18 mouse cellular contexts compared by ENCODE assay signal in the genomic region with DNA sequence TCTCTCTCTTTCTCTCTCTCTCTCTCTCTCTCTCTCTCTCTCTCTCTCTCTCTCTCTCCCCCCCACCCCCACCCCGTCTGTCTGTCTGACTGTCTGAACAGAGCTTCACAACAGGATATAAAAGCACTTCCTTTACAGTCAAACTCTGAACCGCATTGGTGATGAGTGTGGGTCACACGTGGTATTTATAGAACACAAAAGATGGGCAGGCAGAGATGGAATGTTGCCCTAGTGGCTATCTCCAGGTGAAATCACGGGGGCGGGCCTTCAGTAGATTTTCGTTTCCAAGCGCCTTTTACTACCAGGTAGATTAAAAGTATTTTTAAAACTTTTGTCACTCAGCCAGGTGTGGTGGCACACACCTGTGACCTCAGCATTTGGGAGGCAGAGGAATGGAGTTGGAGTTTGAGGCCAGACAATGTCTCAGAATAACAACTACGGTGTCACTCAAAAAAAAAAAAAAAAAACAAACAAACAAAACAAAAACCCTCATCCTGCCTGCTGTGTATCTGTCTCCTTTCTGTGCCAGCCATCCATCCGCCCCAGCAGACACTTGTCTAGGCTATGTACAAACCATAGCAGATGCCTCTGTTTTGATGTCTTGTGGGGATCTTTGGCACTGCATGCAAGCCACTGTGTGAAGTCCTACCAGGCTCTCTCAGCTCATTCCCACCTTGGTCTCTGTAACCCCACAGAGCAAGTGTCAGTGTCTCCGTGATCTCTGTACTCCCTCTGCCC. TPM values are rescaled to one million over a fixed set of nuclear protein-coding genes. Genes with fewer than 3 reads are reported as not detected.
DNase-seq lines count a peak whose midpoint lies in the region; TF ChIP-seq lines count a peak whose summit lies in the region.
"Had no signal": no experiment of that assay in that cellular context is flagged by ENCODE, and none has a peak within 500 bp of the region (broad histone marks: within the 10 kb centered on the region; RNA-seq: fewer than 3 reads in every experiment).

No protein-coding gene starts in this region.

- TF ChIP-seq POLR2A in CH12.LX (IDR thresholded peaks at IDR 0.05; ENCODE audit: low read depth, low read length), result no peak

- H3K4me3 ChIP-seq in layer of hippocampus, adult 2 months, result no peak overlapping the region
- no peak overlapping the region for H3K4me3 ChIP-seq in CH12.LX (replicated peaks in 1 of 3; ENCODE audit: low read depth in 2 of 3, low read length in 2 of 3, poor library complexity in 1 of 3)
- peak overlapping the region; percentile 35 for H3K4me3 ChIP-seq in megakaryocyte, embryonic 14.5 days (replicated peaks)
- H3K4me3 ChIP-seq: limb, embryonic 15.5 days; neural tube, embryonic 13.5 days had no signal

- no peak for TF ChIP-seq EP300 in CH12.LX (IDR thresholded peaks at IDR 0.05; ENCODE audit: low read length)

- H3K9ac ChIP-seq in CH12.LX (ENCODE audit: insufficient read depth, low read depth), result no peak overlapping the region
- H3K9ac ChIP-seq: forebrain, postnatal 0 days; limb, embryonic 15.5 days; liver, postnatal 0 days; neural tube, embryonic 13.5 days had no signal

- no peak overlapping the region for H3K4me2 ChIP-seq in CH12.LX (ENCODE audit: insufficient read depth, low read depth, poor library complexity, severe bottlenecking)
- H3K4me2 ChIP-seq: limb, embryonic 15.5 days; neural tube, embryonic 13.5 days had no signal

- no peak for TF ChIP-seq RAD21 in CH12.LX (IDR thresholded peaks at IDR 0.05; ENCODE audit: low read depth, low read length)

- TF ChIP-seq CTCF in layer of hippocampus, adult 2 months (conservative IDR thresholded peaks at IDR 0.05), result peak; percentile 51
- no peak for TF ChIP-seq CTCF in CH12.LX (conservative IDR thresholded peaks at IDR 0.05 in 1 of 2, IDR thresholded peaks at IDR 0.05 in 1 of 2; ENCODE audit: low read depth in 2 of 2, low read length in 2 of 2)

- no peaks in the 10 kb centered on the region for H3K9me3 ChIP-seq in CH12.LX (replicated peaks; ENCODE audit: low read length)
- H3K9me3 ChIP-seq in megakaryocyte, embryonic 14.5 days, result no peaks in the 10 kb centered on the region
- H3K9me3 ChIP-seq: limb, embryonic 15.5 days; neural tube, embryonic 13.5 days had no signal

- no peak overlapping the region for H3K27ac ChIP-seq in layer of hippocampus, adult 2 months
- no peak overlapping the region for H3K27ac ChIP-seq in CH12.LX (ENCODE audit: insufficient read depth, low read depth)
- H3K27ac ChIP-seq: hindbrain, postnatal 0 days; limb, embryonic 15.5 days; neural tube, embryonic 13.5 days had no signal

- in situ Hi-C loops in CH12.LX (cut with MboI; ENCODE audit: low pct_ligation_motif_present, low pct_unique_long_range_greater_than_20kb, low sequenced_read_pairs), result no loop called here

- no peaks in the 10 kb centered on the region for H3K36me3 ChIP-seq in CH12.LX (replicated peaks in 1 of 2; ENCODE audit: control insufficient read depth in 1 of 2, insufficient read depth in 1 of 2, low read length in 1 of 2)
- H3K36me3 ChIP-seq in megakaryocyte, embryonic 14.5 days (replicated peaks; ENCODE audit: low read length), result peaks cover 75% of the 10 kb centered on the region
- H3K36me3 ChIP-seq: limb, embryonic 15.5 days; neural tube, embryonic 13.5 days had no signal

- H3K4me1 ChIP-seq in CH12.LX (ENCODE audit: control insufficient read depth in 1 of 2, insufficient read depth in 2 of 2), result peaks cover 3 to 16% of the 10 kb centered on the region in 2 experiments; a peak in 3 of 4 replicates
- H3K4me1 ChIP-seq in megakaryocyte, embryonic 14.5 days, result peaks cover 75% of the 10 kb centered on the region

- no peaks in the 10 kb centered on the region for H3K27me3 ChIP-seq in CH12.LX (replicated peaks)
- no peaks in the 10 kb centered on the region for H3K27me3 ChIP-seq in megakaryocyte, embryonic 14.5 days (replicated peaks)
- H3K27me3 ChIP-seq: limb, embryonic 15.5 days; neural tube, embryonic 13.5 days had no signal

- dilution Hi-C loops in CH12.LX (cut with MboI; ENCODE audit: extremely low pct_ligation_motif_present, extremely low pct_unique_long_range_greater_than_20kb, low sequenced_read_pairs), result no loop called here

- no peaks in the 10 kb centered on the region for H3K79me2 ChIP-seq in CH12.LX (replicated peaks; ENCODE audit: control insufficient read depth, extremely low read depth, insufficient read depth, poor library complexity, severe bottlenecking)

- no peak for DNase-seq in layer of hippocampus, adult 2 months (ENCODE audit: low spot score in 2 of 2)
- no peak for DNase-seq in layer of hippocampus, postnatal 25 days (ENCODE audit: extremely low spot score in 1 of 2, low spot score in 1 of 2)
- peak; percentile 29 for DNase-seq in CH12.LX (ENCODE audit: extremely low read depth)
- peak; percentile 68 for DNase-seq in thymus, postnatal 25 days
- no peak for DNase-seq in right cerebral cortex, adult 2 months (ENCODE audit: low spot score in 2 of 2)
- DNase-seq in adrenal gland, postnatal 25 days, result no peak
- no peak for DNase-seq in lung, postnatal 36 days
- DNase-seq: cerebellum, postnatal 14 days; forebrain, postnatal 0 days; gastrocnemius, postnatal 10 days; heart, postnatal 4 days; kidney, adult 8-10 months; liver, postnatal 0 days; retina, postnatal 1 day had no signal

TF ChIP-seq in CH12.LX, 34 proteins besides CTCF, POLR2A, EP300 and RAD21:
- TF ChIP-seq BHLHE40 (IDR thresholded peaks at IDR 0.05; ENCODE audit: low read depth, low read length), result 0 out of 2 replicates have a peak, but pooled peaks have one; percentile 19
- no peak for TF ChIP-seq ZKSCAN1 (IDR thresholded peaks at IDR 0.05; ENCODE audit: borderline replicate concordance, low read depth, low read length)
- TF ChIP-seq ETS1 (conservative IDR thresholded peaks at IDR 0.05; ENCODE audit: low read depth, low read length), result no peak
- no peak for TF ChIP-seq POLR2AphosphoS2 (IDR thresholded peaks at IDR 0.05; ENCODE audit: low read depth, low read length)
- TF ChIP-seq ZNF384 (IDR thresholded peaks at IDR 0.05; ENCODE audit: low read depth, low read length), result no peak

RNA-seq across cellular contexts. Expression of a gene that starts 34.7 kb away (rescaled TPM):
- 10 to 100 TPM; 43.4 to 44.1 TPM for total RNA-seq in layer of hippocampus, adult 2 months (2021)
- 10 to 100 TPM; 42.3 to 48.8 TPM for total RNA-seq in layer of hippocampus, postnatal 25 days (2021)
- total RNA-seq in CH12.LX (2012; rRNA removed), result 7.4 and 11.7 TPM in 2 replicates
- total RNA-seq in CH12.LX (2014; rRNA removed), result 4.3 and 6.5 TPM in 2 replicates
- 5.4 and 8.3 TPM in 2 replicates for polyA plus RNA-seq in CH12.LX (2012; ENCODE audit: insufficient read length, low read depth)
- polyA plus RNA-seq in megakaryocyte, embryonic 14.5 days (2012; ENCODE audit: insufficient read depth, low replicate concordance), result 650 and 1,157 TPM in 2 replicates
- 16.0 and 20.3 TPM in 2 replicates for total RNA-seq in adrenal gland, postnatal 25 days (2021)

Comparison
In these comparisons a context has a peak if more than half of its experiments do, and no peak if none do; other contexts are left out.
1. DNase-seq: peak in CH12.LX (single experiment) and thymus, postnatal 25 days (single experiment); none in layer of hippocampus, adult 2 months (0 of 2), layer of hippocampus, postnatal 25 days (0 of 2), right cerebral cortex, adult 2 months (0 of 2), adrenal gland, postnatal 25 days (single experiment) and lung, postnatal 36 days (single experiment).